Mouse (Mus musculus): ENCODE data around the gene Fam114a1. TPM values are rescaled to one million over a fixed set of nuclear protein-coding genes. Genes with fewer than 3 reads are reported as not detected.

Fam114a1 gene
- total RNA-seq, 1 experiment from 2014 or later: 24.6 TPM

GRCm38 (mm10) chr5:65003946-65004535 is 34.2 kb downstream of the Fam114a1 start:
- DNase-seq: no peak

GRCm38 (mm10) chr5:65005251-65005650 is 35.4 kb downstream of the Fam114a1 start:
- DNase-seq: no peak

GRCm38 (mm10) chr5:65006011-65006491 is 36.2 kb downstream of the Fam114a1 start:
- DNase-seq: peak; percentile 70

- no peak for DNase-seq
Observed at GRCm38 (mm10) chr5:65011901-65012573, 42.2 kb downstream of the Fam114a1 start.

GRCm38 (mm10) chr5:65015508-65015907 is 45.6 kb downstream of the Fam114a1 start:
- DNase-seq: no peak

GRCm38 (mm10) chr5:65019109-65019508 is 49.2 kb downstream of the Fam114a1 start:
- DNase-seq: no peak

GRCm38 (mm10) chr5:65019823-65020222 is 50.0 kb downstream of the Fam114a1 start:
- peak; percentile 81 for DNase-seq

GRCm38 (mm10) chr5:65022006-65022405 is 52.1 kb downstream of the Fam114a1 start:
- DNase-seq: no peak

- DNase-seq: no peak
Observed at GRCm38 (mm10) chr5:65024641-65025040, 54.8 kb downstream of the Fam114a1 start.

GRCm38 (mm10) chr5:65025916-65026315 is 56.0 kb downstream of the Fam114a1 start:
- DNase-seq: no peak

- peak; percentile 67 for DNase-seq
Observed at GRCm38 (mm10) chr5:65026776-65027175, 56.9 kb downstream of the Fam114a1 start.

GRCm38 (mm10) chr5:65028019-65028418 is 58.1 kb downstream of the Fam114a1 start:
- peak; percentile 72 for DNase-seq

- no peak for DNase-seq
Observed at GRCm38 (mm10) chr5:65036597-65036996, 66.7 kb downstream of the Fam114a1 start.

GRCm38 (mm10) chr5:65038305-65038704 is 68.4 kb downstream of the Fam114a1 start:
- peak; percentile 21 for DNase-seq

- DNase-seq: peak; percentile 62
Observed at GRCm38 (mm10) chr5:65038811-65039571, 69.1 kb downstream of the Fam114a1 start.

GRCm38 (mm10) chr5:65040463-65040862 is 70.6 kb downstream of the Fam114a1 start:
- DNase-seq: peak; percentile 78

- DNase-seq: peak; percentile 43
Observed at GRCm38 (mm10) chr5:65043407-65043895, 73.6 kb downstream of the Fam114a1 start.

GRCm38 (mm10) chr5:65045642-65046370 is 75.9 kb downstream of the Fam114a1 start:
- DNase-seq: peak; percentile 55

- DNase-seq: no peak
Observed at GRCm38 (mm10) chr5:65046442-65047284, 76.8 kb downstream of the Fam114a1 start.

- DNase-seq: no peak
Observed at GRCm38 (mm10) chr5:65047285-65047855, 77.5 kb downstream of the Fam114a1 start.

- no peak for DNase-seq
Observed at GRCm38 (mm10) chr5:65049880-65050279, 80.0 kb downstream of the Fam114a1 start.

Measured in adrenal gland, postnatal 14 days (tissue).